Mouse (Mus musculus) erythroblast, adult 5-6 weeks (primary cell): ENCODE measurements around the gene Atp6v0d1. TPM values are rescaled to one million over a fixed set of nuclear protein-coding genes. Genes with fewer than 3 reads are reported as not detected.
"Not testable (repeated sequence)": the region's sequence is repeated elsewhere in the genome, so short reads cannot be mapped to it uniquely, and the experiment has no call there.

Experiments used
- ATAC-seq: replicated peaks from 2 replicates; pipeline ENCODE4 v1.8.0; 2016; ENCODE audit warnings: moderate number of reproducible peaks, mild to moderate bottlenecking, moderate TSS enrichment, inconsistent platforms; ENCODE audit not compliant: poor library complexity, low FRiP score, severe bottlenecking
- total RNA-seq, 2 experiments: library from RNA; stranded (forward) in 1 of 2; stranded (reverse) in 1 of 2; fragments of 150-400 nt in 1 of 2; fragments of 200-764, 138-1000 nt in 1 of 2; gene quantifications; 2 replicates each; pipeline versions ENCODE4 v1.2.3 to v1.2.4; 2015 to 2017; ENCODE audit warnings: low replicate concordance in 2 of 2

The Atp6v0d1 gene
- total RNA-seq, 2 experiments from 2014 or later = 50.9 to 72.8 TPM

DNA sequence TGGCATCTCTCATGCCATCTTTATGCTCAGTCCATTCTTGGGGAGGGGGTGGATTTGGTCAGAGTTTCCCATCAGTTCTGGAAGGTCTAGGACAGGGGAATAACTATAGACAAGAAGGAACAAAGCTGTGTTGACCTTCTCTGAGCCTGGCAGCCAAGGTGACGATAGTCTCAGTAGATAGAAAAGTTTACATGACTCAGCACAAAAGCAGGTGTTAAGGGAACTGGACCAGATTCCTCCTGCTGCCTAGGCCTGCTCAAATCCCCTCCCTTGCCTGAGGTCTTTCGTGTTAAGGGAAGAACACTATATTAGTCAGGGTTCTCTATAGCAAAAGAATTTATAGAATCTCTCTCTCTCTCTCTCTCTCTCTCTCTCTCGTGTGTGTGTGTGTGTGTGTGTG, 13.9 kb upstream of the Atp6v0d1 start:
- ATAC-seq = peak; percentile 66

DNA sequence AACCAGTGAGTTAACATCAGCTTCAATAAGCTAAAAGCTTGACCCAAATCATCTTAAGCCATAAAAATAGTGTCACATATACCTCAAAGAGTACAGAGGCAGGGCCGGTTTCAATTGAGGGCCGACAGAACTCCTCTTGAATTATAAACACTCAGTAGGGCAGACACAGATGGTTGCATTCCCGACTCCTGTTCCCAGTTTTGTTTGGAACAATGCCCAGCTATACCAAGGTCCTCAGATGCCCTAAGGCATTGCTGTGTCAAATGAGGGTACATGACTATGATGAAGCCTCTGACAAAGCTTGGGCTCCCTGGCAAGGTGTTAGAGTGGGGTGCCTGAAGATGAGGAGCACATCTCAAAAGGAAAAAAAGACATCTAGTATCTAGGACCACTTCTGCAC, 9.7 kb upstream of the Atp6v0d1 start:
- no peak for ATAC-seq

DNA sequence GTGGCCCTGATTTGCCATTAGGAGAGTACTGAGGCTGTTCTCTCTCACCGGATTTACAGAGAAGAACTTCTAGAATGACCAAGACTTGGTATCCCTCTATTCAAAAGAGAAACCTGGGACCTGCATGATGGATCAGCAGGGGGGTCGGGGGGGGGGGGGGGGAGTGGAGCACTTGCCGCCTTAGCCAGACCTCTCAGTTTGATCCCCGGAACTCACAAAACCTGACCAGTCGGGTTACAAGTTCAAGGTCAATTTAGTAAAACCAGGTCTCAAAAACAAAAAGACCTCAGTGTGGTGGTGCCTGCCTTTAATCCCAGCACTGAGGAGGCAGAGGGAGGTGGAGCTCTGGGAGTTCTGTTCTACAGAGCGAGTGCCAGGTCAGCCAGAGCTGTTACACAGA, 8.9 kb upstream of the Atp6v0d1 start:
- ATAC-seq = no peak

DNA sequence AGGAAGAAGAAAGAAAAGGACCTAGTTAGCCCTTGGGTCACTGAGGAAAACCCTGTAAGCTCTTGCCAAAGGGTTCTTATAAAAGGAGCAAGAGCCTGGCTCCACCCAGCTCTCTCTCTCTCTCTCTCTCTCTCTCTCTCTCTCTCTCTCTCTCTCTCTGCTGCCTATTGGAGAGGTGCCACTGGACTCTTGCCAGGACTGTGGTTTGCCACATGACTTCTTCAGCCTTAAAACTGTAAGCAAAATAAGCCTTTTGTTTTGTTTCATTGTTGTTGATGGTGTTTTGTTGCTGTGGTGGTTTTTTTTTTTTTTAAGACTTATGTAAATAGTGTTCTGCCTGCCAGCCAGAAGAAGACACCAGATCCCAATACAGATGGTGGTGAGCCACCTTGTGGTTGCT, 7.6 kb upstream of the Atp6v0d1 start:
- no peak for ATAC-seq

DNA sequence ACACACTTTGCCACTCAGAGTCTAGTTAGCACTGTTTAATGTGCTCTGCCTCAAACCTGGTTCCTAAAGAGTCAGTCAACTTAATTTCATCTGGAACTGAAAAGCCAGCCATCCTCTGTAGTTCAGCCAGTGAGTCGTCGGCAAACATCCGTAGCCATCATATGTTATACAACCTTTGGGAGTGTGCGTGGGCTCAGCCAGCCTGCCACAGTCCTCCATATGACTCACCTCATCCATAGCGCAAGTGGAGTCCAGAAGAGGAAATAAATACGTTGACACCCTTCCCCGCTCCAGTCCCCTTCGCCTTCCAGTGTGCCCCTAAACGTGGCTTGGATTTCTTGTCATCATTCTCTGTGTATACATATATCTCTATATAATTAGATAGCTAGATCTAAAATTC, 6.0 kb upstream of the Atp6v0d1 start:
- ATAC-seq = no peak

DNA sequence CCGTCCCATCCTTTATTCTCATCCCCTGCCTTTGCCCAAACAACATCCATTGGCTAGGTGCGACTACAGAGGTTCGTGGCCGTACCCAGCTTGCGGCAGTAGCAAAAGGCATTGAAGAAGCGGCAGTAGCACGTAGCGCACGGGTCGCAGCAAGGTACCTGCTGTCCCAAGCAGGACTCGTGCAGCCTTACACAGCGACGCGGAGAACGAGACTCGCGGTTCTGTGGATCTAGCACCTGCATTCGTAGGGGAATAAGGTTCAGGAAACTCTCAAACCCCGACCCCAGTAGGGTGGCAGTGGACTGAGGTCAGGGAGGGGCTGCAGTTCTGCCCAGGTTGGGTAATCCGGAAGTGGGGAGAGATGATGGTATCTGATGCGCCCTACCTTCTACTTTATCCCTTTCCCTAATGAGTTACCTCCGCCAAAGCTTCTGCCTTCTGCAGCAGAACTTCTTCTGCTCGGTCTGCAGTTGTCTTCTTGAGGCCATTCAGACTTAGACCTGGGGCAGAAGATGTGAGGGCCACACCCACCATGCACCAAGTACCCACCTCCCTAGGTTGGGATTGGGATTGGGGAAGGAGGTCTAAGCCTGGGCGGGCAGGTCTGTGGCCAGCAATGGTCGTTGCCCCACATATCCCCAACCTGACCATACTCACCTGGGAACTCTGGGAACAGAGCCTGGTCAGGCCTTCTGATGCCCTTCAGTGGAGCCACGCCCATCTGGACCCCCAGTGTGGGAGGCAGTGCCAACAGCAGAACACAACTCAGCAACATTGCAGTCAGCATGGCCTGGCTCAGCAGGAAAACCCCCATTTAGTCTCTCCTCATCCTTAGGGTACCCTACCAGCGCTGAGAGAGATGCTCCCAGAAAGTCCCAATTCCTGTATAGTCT, 1.1 kb upstream of the Atp6v0d1 start:
- ATAC-seq = peak; percentile 36

DNA sequence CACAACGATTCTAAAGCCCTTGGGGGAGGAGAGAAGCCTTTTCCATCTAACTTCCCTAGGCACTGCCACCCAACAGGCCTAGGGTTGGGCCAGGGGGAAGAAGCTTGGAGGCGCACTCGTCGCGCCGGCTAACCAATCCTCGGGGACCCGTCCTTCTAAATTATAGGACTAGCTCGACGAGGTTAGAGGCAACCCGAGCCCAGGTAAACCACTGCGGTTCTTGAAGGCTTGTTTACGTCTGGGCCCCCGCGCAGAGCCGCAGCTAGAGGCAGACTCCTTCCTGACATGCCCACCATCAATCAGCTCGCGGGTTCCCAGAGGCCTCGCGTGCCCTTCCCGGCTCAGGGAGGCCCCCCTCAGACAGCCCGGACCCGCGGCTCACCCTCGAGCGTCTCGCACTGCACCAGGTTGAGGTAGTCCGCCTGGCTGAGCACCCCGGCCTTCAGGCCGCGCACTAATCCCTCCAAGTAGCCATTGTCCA, 406 bp downstream of the Atp6v0d1 start:
- ATAC-seq = peak; percentile 22

DNA sequence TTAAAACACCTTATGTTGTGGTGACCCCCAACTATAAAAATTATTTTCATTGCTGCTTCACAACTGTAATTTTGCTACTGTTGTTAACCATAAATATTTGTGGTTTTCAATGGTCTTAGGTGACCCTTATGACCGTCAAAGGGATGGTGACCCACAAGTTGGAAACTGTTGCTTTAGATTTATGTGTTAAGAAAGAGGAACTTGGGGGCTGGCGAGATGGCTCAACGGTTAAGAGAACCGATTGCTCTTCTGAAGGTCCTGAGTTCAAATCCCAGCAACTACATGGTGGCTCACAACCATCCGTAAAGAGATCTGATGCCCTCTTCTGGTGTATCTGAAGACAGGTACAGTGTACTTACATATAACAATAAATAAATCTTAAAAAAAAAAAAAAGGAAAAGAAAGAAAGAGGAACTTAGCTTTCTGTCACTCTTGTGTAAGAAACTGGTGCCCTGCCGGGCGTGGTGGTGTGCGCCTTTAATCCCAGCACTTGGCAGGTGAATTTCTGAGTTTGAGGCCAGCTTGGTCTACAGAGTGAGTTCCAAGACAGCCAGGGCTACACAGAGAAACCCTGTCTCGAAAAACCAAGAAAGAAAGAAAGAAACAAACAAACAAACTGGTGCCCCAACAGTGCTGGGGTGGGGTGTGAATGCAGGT, 1.1 kb downstream of the Atp6v0d1 start:
- ATAC-seq = not testable (repeated sequence)

DNA sequence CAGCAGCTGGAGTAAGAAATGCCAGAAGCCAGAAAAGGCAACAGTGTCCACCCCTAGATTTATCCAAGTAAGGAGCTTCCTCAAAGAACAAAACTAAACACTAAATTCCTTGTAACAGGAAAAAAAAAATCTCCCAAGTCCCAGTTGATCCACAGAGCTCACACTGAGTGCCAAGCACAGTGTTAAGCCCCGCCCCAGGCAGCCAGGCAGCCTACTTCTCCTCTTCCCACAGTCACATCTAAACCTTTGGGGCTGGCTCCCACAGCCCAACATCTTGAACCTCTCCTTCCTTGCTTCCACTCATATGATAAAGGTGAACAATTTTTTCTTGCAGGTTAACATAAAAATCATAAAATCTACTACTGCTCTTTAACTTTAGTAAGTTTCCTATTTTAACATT, 2.0 kb downstream of the Atp6v0d1 start:
- ATAC-seq = no peak

DNA sequence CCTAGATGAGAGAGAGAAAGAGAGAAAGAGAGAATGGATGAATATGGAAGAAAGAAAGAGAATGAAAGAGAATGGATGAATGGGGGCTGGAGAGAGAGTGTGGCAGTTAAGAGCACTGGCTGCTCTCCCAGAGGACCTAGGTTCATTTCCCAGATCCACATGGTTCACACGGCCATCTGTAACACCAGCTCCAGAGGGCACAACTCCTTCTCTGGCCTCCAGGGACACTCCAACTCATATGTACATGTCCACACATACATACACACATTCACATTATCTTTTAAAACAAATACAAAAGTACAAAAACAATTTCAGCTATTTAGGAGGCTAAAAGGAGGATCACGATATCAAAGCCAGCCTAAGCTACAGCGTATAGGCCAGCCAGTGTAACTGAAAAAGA, 3.0 kb downstream of the Atp6v0d1 start:
- no peak for ATAC-seq

DNA sequence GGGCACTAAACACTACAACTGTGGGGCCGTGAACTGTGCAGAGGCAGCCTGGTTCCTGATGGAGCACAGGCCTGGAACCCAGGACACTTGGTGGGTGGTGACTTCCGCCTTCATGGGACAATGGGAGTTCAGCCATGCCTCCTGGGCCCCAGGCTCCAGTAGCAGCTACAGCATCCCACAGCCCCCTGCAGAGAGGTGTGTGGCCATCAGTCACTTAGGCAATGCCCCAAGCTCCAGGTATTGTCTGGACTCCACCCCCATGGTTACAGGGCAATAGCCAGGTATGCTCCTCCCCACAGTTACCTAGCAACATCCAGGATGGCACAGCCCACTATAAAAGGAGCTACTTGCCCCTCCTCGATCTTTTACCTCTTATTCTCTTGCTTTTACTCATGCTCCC, 10.6 kb downstream of the Atp6v0d1 start:
- ATAC-seq = no peak

DNA sequence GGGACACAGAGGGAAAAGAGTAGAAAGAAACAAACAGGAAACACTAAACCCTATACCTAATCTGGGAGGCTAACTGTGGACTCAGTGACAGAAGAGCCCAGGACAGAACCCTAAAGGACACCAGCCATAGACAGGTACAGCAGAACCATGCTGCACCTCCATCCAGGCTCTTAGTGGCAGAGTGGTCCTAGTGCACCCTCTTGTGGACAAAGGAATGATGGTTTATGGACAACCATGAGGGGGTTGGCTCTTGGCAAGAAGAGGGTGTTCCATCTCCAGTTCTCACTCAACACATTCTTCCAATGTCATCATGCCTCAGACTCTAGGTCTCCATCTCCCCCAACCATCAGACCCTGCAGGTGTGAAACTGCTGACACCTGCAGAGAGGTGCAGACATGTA, 11.8 kb downstream of the Atp6v0d1 start:
- ATAC-seq = peak; percentile 92

DNA sequence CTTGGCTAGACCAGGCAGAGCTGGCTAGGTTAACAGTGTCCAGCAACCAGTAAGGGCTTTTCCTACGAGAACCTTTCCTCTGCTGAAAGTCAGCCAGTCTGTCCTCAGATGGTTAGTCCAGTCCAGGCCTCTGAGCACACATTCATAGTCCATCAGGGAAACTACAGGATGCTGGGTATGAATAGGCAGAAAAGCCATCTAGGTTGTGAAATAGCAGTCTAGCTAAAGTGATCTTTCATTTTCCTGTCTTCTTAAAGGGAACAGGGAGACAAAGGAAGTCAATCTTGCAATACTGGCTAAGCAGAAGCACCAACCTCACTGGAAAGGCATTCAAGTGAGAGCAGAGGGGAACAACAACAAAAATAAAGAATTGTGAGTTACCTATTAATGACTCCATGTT, 13.0 kb downstream of the Atp6v0d1 start:
- no peak for ATAC-seq

DNA sequence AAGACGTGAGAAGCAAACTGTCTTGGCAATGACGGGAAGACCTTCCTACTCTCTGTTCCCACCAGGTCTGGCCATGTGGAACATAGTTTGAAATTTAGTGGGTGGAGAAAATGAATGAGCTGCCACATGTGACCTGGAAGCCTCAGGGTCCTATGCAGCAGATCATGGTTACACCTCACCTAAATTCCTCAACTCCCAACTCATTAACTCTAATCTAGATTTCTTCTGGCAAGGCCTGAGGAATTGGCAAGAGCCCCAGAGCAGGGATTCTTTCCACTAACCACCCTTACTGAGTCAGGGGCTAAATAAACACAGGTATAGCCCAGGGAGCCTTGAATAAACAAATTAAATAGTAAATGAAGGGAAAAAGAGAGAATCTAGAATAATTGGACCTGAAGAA, 13.8 kb downstream of the Atp6v0d1 start:
- no peak for ATAC-seq

DNA sequence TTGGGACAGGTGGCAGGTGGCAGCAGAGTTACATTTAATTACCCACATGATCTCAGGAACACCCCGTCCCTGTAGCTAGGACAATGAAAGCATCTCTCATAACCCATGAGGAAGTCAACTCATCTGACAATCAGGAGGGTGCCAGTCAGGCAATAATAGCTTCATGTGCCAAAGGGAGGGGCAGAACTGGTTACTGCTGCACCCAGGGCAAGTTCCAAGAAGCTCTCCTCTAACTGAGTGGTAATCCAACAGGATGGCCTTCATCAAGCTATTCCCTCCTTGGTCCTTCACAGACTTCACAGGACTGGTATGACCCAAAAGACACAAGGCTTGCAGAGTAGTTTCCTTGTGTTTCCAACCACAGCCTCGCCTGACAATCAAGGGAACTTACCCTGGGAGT, 15.8 kb downstream of the Atp6v0d1 start:
- ATAC-seq = no peak

DNA sequence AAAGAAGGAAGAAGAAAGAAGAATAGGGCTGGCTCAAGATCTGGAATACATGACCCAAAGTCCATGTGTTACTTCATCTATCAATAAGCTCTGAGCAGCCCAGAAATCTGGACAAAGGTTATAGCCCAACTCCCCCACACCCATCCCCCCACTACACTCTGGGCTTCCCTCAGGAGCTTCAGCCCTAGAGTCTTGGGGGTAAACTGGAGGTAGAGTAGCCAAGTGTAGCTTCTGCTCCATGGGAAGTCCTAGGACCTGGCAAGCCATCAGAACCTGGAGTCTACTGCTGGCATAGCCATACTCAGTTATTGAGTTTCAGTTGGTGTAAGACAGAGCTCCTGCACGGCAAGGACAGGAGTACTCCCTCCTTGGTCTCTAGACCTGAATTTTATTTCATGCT, 16.3 kb downstream of the Atp6v0d1 start:
- no peak for ATAC-seq

DNA sequence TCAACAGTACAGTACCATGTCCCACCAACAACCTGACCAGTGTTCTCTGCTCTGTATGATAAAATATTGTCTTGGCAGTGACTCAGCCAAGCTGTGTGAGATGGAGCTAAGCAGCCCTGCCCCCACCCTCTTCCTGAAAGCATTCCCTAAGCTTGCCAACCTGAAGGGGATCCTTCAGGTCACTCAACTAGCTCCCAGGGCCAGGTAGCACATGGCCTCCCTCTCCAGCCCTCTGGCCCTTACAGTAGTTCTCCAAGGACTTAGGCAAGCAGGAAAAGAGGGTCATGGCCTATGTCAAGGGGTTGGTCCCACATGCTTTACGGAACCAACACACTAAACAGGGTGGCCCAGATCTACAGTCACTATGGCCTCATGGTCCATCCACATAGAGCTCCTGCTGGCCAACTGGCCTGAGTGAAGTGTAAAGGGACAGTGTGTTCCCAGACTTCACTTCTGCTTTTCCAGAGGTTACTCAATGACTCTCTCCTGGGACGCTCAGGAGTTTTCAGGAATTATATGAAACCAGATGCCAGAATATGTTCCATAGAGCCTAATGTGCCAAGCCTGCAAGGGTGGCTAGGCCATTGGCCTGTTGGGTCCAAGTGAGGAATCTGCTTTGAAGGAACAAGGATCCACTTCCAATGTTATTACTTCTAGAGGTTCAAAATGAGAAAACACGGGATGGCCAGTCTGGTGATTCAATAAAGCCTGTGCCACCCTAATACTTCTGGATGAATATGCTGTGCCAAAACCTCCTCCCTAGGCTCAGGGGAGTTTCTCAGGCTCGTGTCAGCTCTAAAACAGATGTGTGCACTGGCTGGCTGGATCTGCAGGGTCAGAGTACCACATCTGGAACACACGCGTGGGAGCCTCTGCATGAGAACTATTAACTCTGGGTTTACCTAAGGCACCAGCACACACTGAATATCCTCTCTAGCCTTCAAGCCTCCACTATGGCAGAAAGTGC, 19.2 kb downstream of the Atp6v0d1 start:
- no peak for ATAC-seq

DNA sequence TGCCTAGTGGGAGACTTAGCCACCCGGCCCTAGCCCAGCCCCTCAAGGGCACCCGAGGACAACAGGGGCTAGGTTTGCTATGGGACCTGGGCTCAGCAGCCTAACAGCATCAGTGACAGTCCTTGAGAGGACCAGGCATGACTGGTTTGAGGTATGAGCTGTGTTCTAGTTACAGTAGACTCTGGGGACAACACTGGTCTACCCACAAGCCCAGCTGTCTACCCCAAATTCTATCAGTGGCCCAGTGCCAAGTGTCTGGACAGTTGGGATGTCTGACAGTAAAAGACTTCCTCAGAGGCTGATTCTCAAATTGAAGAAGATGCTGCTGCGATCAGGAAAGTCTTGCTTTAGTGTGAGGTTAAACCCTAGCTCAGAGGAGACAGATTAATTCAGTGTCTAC, 20.6 kb downstream of the Atp6v0d1 start:
- no peak for ATAC-seq

DNA sequence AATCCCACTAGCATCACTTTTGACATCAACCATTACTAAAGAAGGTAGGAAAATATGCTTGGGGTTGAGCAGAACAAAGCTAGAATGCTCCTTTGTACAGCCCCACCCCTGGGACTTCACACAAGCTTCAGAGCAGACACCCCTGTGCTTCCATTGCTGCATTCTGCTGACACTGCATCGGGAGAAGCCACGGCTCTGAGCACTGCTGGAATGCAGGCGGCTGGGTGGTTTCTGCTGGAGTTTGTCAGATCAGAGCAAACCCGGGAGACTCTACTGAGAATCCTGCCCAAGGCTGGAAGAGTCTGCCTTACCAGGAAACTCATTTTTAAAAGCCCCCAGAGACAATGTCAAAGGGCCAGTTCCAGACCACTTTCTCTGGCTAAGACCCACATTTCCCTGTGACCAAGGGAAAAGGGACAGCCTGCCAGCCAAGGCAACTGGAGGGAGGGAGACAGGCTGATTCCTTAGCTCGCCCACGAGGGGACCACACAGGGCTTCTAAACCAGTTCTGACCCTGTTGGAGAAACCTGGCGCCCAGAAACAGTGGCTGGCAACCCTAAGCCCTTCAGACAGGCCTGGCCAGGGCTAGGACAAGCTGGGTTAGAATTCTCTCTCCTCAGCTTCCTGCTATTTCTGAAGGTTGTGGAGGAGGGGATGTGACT, 21.2 kb downstream of the Atp6v0d1 start:
- no peak for ATAC-seq

DNA sequence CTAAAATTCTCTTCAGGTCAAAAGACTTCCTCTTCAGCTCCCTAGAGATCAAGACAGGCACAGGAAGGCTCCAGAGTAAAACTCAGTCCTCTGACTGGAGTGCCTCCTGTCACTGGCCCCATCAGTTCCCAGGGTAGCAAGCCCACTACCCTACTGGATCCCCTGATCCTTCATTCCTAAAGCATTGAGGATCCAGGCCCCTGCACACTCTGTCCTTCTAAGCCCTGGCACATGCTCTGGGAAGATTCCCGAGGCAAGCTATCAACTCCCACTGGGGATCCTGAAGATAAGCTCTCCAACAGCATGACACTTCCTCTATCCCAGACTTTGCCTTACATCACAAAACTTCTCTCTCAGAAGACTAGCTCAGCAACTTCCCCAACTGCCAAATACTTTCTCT, 22.1 kb downstream of the Atp6v0d1 start:
- ATAC-seq = 0 out of 2 replicates have a peak, but pooled peaks have one; percentile 2
